Mouse (Mus musculus) erythroblast, embryonic 14.5 days (primary cell): ENCODE measurements around the gene Plscr1. TPM values are rescaled to one million over a fixed set of nuclear protein-coding genes. Genes with fewer than 3 reads are reported as not detected.

Source experiments
- H3K27me3 ChIP-seq: 2 replicates; pipeline ENCODE4 v1.6.1; 2012; ENCODE audit warnings: inconsistent platforms; ENCODE audit not compliant: control insufficient read depth
- H3K36me3 ChIP-seq: 2 replicates; pipeline ENCODE4 v1.6.1; 2012; ENCODE audit warnings: mild to moderate bottlenecking, inconsistent platforms; ENCODE audit not compliant: control insufficient read depth
- H3K4me1 ChIP-seq: 2 replicates; pipeline ENCODE4 v1.6.1; 2012; ENCODE audit warnings: inconsistent platforms; ENCODE audit not compliant: control insufficient read depth
- H3K4me3 ChIP-seq: replicated peaks from 2 replicates; pipeline ENCODE3; 2012; ENCODE audit warnings: moderate library complexity, mild to moderate bottlenecking, inconsistent platforms
- H3K9me3 ChIP-seq: 2 replicates; pipeline ENCODE4 v1.6.1; 2012; ENCODE audit warnings: low read length, inconsistent platforms, mixed read lengths; ENCODE audit not compliant: control insufficient read depth
- GATA1 ChIP-seq: IDR thresholded peaks from 2 replicates; pipeline ENCODE4 v1.6.1; 2012; ENCODE audit warnings: low read length, inconsistent platforms, mixed read lengths
- TAL1 ChIP-seq: IDR thresholded peaks from 3 replicates; pipeline ENCODE4 v1.6.1; 2012; ENCODE audit warnings: low read length, inconsistent platforms, mixed read lengths
- polyA plus RNA-seq: library from polyadenylated mRNA; stranded (reverse); fragments of >175 nt; gene quantifications from 2 replicates; pipeline ENCODE4 v1.2.3, GENCODE M21; 2012

The Plscr1 gene
- polyA plus RNA-seq, 1 experiment = 0.24 TPM

GRCm38 (mm10) chr9:92270927-92271326 lies 21.4 kb downstream of the Plscr1 start:
- no peak overlapping the region for H3K4me3 ChIP-seq
- H3K4me1 ChIP-seq = peaks cover 8% of the 10 kb centered on the region
- TF ChIP-seq GATA1 (no peak), TAL1 (no peak)
- no peaks in the 10 kb centered on the region for H3K9me3 ChIP-seq
- peaks cover 12% of the 10 kb centered on the region for H3K36me3 ChIP-seq
- H3K27me3 ChIP-seq = no peaks in the 10 kb centered on the region

GRCm38 (mm10) chr9:92272650-92273049 lies 23.1 kb downstream of the Plscr1 start:
- Histone ChIP-seq H3K4me1 (peaks cover 8% of the 10 kb centered on the region), H3K9me3 (no peaks in the 10 kb centered on the region), H3K27me3 (no peaks in the 10 kb centered on the region), H3K4me3 (no peak overlapping the region), H3K36me3 (peaks cover 12% of the 10 kb centered on the region)
- no peak for TF ChIP-seq TAL1
- TF ChIP-seq GATA1 = no peak

- Histone ChIP-seq H3K4me3 (no peak overlapping the region), H3K4me1 (peaks cover 8% of the 10 kb centered on the region), H3K36me3 (peaks cover 12% of the 10 kb centered on the region)
Measured at GRCm38 (mm10) chr9:92273271-92273670, 23.7 kb downstream of the Plscr1 start.

GRCm38 (mm10) chr9:92273956-92274762 lies 24.6 kb downstream of the Plscr1 start:
- Histone ChIP-seq H3K27me3 (no peaks in the 10 kb centered on the region), H3K4me1 (peaks cover 8% of the 10 kb centered on the region), H3K36me3 (peaks cover 8% of the 10 kb centered on the region), H3K9me3 (no peaks in the 10 kb centered on the region), H3K4me3 (no peak overlapping the region)
- TF ChIP-seq GATA1 = no peak
- no peak for TF ChIP-seq TAL1

More at GRCm38 (mm10) chr9:92273271-92273670, 23.7 kb downstream of the Plscr1 start:
- no peak for TF ChIP-seq GATA1
- no peak for TF ChIP-seq TAL1
- H3K27me3 ChIP-seq = no peaks in the 10 kb centered on the region
- no peaks in the 10 kb centered on the region for H3K9me3 ChIP-seq

- no peak within 1 kb of the TSS for H3K4me3 ChIP-seq
- peaks cover 8% of the 10 kb centered on the region for H3K4me1 ChIP-seq
Measured at GRCm38 (mm10) chr9:92275486-92276207, 26.1 kb downstream of the Plscr1 start, which contains the start of gene Plscr2. Gene Plscr2 (plus strand): TSS chr9:92275602.

GRCm38 (mm10) chr9:92276360-92276759 lies 26.8 kb downstream of the Plscr1 start:
- H3K4me1 ChIP-seq = peaks cover 8% of the 10 kb centered on the region

More at GRCm38 (mm10) chr9:92275486-92276207, 26.1 kb downstream of the Plscr1 start, which contains the start of gene Plscr2:
- Histone ChIP-seq H3K9me3 (no peaks in the 10 kb centered on the region), H3K27me3 (no peaks in the 10 kb centered on the region), H3K36me3 (peaks cover 3% of the 10 kb centered on the region)
- TF ChIP-seq GATA1 (no peak), TAL1 (no peak)

GRCm38 (mm10) chr9:92280048-92280447 lies 30.5 kb downstream of the Plscr1 start:
- Histone ChIP-seq H3K36me3 (no peaks in the 10 kb centered on the region), H3K27me3 (no peaks in the 10 kb centered on the region), H3K9me3 (no peaks in the 10 kb centered on the region), H3K4me1 (peaks cover 2% of the 10 kb centered on the region), H3K4me3 (no peak overlapping the region)
- TF ChIP-seq TAL1 (no peak), GATA1 (no peak)

More at GRCm38 (mm10) chr9:92276360-92276759, 26.8 kb downstream of the Plscr1 start:
- H3K36me3 ChIP-seq = no peaks in the 10 kb centered on the region
- no peaks in the 10 kb centered on the region for H3K27me3 ChIP-seq
- TF ChIP-seq GATA1 = no peak
- TF ChIP-seq TAL1 = no peak
- no peak overlapping the region for H3K4me3 ChIP-seq
- H3K9me3 ChIP-seq = no peaks in the 10 kb centered on the region

- no peaks in the 10 kb centered on the region for H3K9me3 ChIP-seq
- TF ChIP-seq TAL1 (no peak), GATA1 (no peak)
- H3K4me3 ChIP-seq = no peak overlapping the region
- H3K36me3 ChIP-seq = no peaks in the 10 kb centered on the region
- no peaks in the 10 kb centered on the region for H3K4me1 ChIP-seq
- H3K27me3 ChIP-seq = no peaks in the 10 kb centered on the region
Measured at GRCm38 (mm10) chr9:92282563-92283171, 33.1 kb downstream of the Plscr1 start.

- Histone ChIP-seq H3K27me3 (no peaks in the 10 kb centered on the region), H3K4me1 (no peaks in the 10 kb centered on the region), H3K36me3 (no peaks in the 10 kb centered on the region), H3K4me3 (no peak overlapping the region), H3K9me3 (no peaks in the 10 kb centered on the region)
- TF ChIP-seq TAL1 = no peak
- TF ChIP-seq GATA1 = no peak
Measured at GRCm38 (mm10) chr9:92289675-92290074, 40.1 kb downstream of the Plscr1 start.
